Mouse (Mus musculus) spleen, adult 2 months (tissue): ENCODE measurements around the gene Cadm4. TPM values are rescaled to one million over a fixed set of nuclear protein-coding genes. Genes with fewer than 3 reads are reported as not detected.

Source experiments
- DNase-seq, 2 experiments: peaks; one replicate each; pipeline versions ENCODE4 v3.0.0 to v3.0.0-alpha.2; 2012 to 2021; ENCODE audit warnings: low spot score in 2 of 2, low read depth in 1 of 2
- H3K27ac ChIP-seq: fragments of 200-500 bp; 2 replicates; pipeline ENCODE4 v1.5.1; 2012; ENCODE audit warnings: low read length, inconsistent platforms; ENCODE audit not compliant: insufficient read depth
- H3K27me3 ChIP-seq: fragments of 200-500 bp; 2 replicates; pipeline ENCODE4 v1.6.1; 2012; ENCODE audit warnings: mild to moderate bottlenecking, moderate library complexity, low read length, inconsistent platforms; ENCODE audit not compliant: control insufficient read depth, insufficient read depth
- H3K36me3 ChIP-seq: fragments of 200-500 bp; 2 replicates; pipeline ENCODE4 v1.6.1; 2012; ENCODE audit warnings: mild to moderate bottlenecking, low read length, inconsistent platforms; ENCODE audit not compliant: control insufficient read depth, insufficient read depth
- H3K4me1 ChIP-seq: fragments of 200-500 bp; 2 replicates; pipeline ENCODE4 v1.6.1; 2011; ENCODE audit warnings: inconsistent platforms; ENCODE audit not compliant: control insufficient read depth, insufficient read depth, insufficient read length
- H3K4me3 ChIP-seq: fragments of 200-500 bp; 2 replicates; pipeline ENCODE4 v1.5.1; 2011; ENCODE audit warnings: mild to moderate bottlenecking, inconsistent platforms; ENCODE audit not compliant: insufficient read depth, insufficient read length; ENCODE audit errors: extremely low read depth
- CTCF ChIP-seq: fragments of 200-500 bp; IDR thresholded peaks from 2 replicates; pipeline ENCODE4 v1.5.1; 2011; ENCODE audit warnings: mild to moderate bottlenecking, inconsistent platforms; ENCODE audit not compliant: insufficient read depth, insufficient read length, insufficient replicate concordance; ENCODE audit errors: extremely low read depth
- POLR2A ChIP-seq: fragments of 200-500 bp; IDR thresholded peaks from 2 replicates; pipeline ENCODE4 v1.6.1; 2011; ENCODE audit warnings: low read depth, low read length, inconsistent platforms
- WGBS: fragments of 180-500 bp; shearing (Covaris S2); methylation state at CpG from one replicate; pipeline ENCODE4 v1.1.7; 2018; 5-methylcytosine and 5-hydroxymethylcytosine counted together
- polyA plus RNA-seq: library from polyadenylated mRNA; depleted of rRNA; stranded (reverse); fragments of >200 nt; gene quantifications from 2 replicates; pipeline ENCODE4 v1.2.3, GENCODE M21; 2012

Gene Cadm4
- polyA plus RNA-seq, 1 experiment = 33.1 TPM

DNA sequence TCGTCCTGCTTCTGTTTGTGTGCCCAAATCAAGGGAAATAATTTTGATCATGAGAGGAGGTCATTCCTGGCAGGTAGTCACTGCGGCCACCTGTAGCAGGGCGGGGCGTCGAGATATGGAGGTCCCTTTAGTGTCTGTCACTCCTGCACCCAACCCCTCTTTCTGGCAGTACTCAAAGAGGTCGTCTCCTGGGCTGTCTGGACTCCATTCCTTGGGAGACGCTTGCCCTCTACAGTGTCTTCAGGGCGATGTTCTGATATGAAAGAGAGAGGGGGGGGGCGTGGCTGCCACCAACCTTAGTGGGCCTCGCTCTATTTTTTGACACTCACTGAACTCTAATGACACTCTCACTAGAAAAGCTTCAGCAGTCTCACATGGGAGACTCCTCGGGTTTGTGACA is 47.8 kb downstream of the Cadm4 start:
- no peak for DNase-seq
- WGBS = 48% methylated on average over 11 of the region's 11 CpGs

DNA sequence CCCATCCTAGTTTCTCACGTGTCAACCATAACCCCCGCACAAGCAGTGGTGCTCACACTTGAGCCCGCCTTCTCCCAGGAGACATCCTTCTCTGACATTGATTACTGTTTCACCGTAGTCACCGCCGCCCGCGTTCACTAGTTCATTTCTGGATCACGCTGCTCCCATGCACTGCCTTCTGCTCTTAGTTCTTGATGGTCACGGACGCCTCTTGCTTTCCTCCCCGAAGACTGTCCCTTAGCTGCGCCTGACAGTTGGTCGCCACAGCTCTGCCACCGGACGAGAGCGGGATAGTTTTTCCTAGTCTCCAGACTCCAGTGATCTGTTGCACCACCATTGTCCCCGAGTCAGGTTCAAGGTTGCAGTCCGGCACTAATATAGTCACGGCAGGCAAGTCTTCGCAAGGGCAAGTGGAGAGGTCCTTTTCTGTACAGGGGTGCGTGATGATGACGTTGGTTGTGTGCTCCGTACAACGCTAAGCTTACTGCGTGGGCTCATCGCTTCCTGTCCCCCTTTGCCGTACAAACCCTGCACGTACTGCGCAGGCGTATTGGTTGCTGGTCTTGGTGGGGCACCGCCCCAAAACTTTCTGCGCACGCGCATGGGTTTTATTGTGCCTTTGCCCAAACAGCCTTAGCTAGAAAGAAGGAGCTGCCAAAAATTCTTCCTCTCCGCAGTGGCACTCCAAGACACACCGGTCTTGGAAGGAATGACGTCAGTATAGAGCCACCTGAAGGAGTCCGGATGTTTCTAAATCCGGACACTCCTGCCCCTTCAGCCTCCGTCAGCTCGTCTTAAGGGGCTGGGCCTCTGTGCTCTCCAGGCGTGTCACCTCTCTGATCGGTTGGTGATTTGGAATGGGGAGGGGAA is 48.5 kb downstream of the Cadm4 start, which contains the start of gene Irgq:
Gene Irgq (plus strand): TSS at position 628 of the 870 bp plus-strand sequence.
- H3K27ac ChIP-seq = peak within 1 kb of the TSS; percentile 91

More for the DNA sequence above, 47.8 kb downstream of the Cadm4 start:
- no peak for TF ChIP-seq CTCF
- no peak for TF ChIP-seq POLR2A
- H3K27me3 ChIP-seq = no peaks in the 10 kb centered on the region
- no peaks in the 10 kb centered on the region for H3K4me1 ChIP-seq
- H3K4me3 ChIP-seq = peak overlapping the region; percentile 72; the same call in 1 of the 2 replicates
- peaks cover 14% of the 10 kb centered on the region for H3K36me3 ChIP-seq
- H3K27ac ChIP-seq = no peak overlapping the region

DNA sequence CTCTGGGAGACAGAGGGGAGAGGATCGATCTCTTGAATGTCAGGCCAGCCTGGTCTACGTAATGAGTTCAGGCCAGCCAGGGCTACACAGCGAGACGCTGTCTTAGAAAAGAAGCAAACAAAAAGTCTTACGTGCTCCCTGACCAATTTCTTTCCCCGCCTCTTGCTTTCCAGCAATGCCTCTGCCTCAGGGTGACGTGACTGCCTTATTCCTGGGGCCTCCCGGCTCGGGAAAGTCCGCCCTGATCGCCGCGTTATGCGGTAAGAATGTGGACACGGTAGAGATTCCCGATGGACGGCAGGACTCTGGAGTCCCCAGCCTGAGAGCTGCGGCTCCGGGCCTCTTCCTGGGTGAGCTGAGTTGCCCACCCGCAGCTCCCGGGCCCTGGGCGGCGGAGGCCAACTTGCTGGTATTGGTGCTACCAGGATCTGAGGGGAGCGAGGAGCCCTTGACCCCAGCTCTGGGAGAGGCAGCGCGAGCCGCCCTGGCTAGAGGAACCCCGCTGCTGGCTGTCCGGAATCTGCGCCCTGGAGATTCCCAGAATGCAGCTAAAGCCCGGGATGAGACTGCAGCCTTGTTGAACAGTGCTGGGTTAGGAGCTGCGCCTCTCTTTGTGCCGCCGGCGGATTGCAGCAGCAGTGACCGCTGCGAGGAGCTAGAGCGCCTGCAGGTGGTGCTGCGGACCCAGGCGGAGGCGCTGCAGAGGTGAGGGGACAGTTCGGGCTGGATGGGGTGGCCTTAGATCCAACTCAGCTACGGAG is 49.6 kb downstream of the Cadm4 start:
- WGBS = 2% methylated on average over 43 of the region's 43 CpGs
- Histone ChIP-seq H3K4me3 (peak overlapping the region; percentile 75), H3K4me1 (no peaks in the 10 kb centered on the region), H3K36me3 (peaks cover 20% of the 10 kb centered on the region), H3K27ac (peak overlapping the region; percentile 84), H3K27me3 (no peaks in the 10 kb centered on the region)
- peak in 1 of 2 experiments; percentile 72 for DNase-seq
- TF ChIP-seq POLR2A (no peak), CTCF (peak; percentile 78)

More for the DNA sequence above, 48.5 kb downstream of the Cadm4 start, which contains the start of gene Irgq:
- TF ChIP-seq POLR2A (no peak), CTCF (no peak)
- H3K4me3 ChIP-seq = peak within 1 kb of the TSS; percentile 75
- no peaks in the 10 kb centered on the region for H3K4me1 ChIP-seq
- DNase-seq = peak; percentile 99 to 100
- no peaks in the 10 kb centered on the region for H3K27me3 ChIP-seq
- under 1% methylated on average over 44 of the region's 44 CpGs for WGBS
- H3K36me3 ChIP-seq = peaks cover 15% of the 10 kb centered on the region

DNA sequence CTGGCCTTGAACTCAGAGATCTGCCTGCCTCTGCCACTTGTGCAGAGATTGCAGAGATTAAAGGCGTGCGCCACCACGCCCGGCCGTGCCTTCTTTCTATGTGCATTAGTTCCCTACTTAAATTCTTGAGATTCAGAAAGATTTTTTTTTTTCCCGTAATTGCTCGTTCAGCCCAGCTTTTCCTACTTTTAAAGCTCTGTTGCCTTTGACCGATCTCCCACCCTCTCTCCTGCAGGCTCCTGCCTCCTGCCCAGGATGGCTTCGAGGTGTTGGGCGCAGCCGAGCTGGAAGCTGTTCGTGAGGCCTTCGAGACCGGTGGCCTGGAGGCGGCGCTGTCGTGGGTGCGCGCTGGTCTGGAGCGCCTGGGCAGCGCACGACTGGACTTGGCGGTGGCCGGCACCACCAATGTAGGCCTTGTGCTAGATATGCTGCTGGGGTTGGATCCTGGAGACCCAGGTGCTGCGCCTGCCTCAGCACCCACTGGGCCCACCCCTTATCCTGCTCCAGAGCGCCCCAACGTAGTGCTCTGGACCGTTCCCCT is 51.3 kb downstream of the Cadm4 start:
- no peak for DNase-seq
- Histone ChIP-seq H3K4me1 (no peaks in the 10 kb centered on the region), H3K4me3 (no peak overlapping the region), H3K27ac (no peak overlapping the region), H3K36me3 (peaks cover 20% of the 10 kb centered on the region), H3K27me3 (no peaks in the 10 kb centered on the region)
- TF ChIP-seq CTCF = no peak
- TF ChIP-seq POLR2A = no peak
- 98% methylated on average over 28 of the region's 28 CpGs for WGBS

DNA sequence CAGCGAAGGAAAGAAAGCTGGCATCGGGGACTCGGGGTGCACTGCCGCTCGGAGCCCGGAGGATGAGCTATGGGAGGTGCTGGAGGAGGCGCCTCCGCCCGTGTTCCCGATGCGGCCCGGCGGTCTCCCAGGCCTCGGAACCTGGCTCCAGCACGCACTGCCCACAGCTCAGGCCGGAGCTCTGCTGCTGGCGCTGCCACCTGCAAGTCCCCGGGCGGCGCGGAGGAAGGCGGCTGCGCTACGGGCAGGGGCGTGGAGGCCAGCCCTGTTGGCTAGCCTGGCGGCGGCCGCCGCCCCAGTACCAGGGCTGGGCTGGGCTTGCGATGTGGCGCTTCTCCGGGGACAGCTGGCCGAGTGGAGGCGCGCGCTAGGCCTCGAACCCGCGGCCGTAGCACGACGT is 52.0 kb downstream of the Cadm4 start:
- 97% methylated on average over 42 of the region's 42 CpGs for WGBS
- H3K36me3 ChIP-seq = peaks cover 20% of the 10 kb centered on the region
- TF ChIP-seq CTCF (no peak), POLR2A (no peak)
- H3K27ac ChIP-seq = no peak overlapping the region
- H3K4me3 ChIP-seq = no peak overlapping the region
- no peaks in the 10 kb centered on the region for H3K27me3 ChIP-seq
- DNase-seq = peak in 1 of 2 experiments; percentile 4
- H3K4me1 ChIP-seq = no peaks in the 10 kb centered on the region

DNA sequence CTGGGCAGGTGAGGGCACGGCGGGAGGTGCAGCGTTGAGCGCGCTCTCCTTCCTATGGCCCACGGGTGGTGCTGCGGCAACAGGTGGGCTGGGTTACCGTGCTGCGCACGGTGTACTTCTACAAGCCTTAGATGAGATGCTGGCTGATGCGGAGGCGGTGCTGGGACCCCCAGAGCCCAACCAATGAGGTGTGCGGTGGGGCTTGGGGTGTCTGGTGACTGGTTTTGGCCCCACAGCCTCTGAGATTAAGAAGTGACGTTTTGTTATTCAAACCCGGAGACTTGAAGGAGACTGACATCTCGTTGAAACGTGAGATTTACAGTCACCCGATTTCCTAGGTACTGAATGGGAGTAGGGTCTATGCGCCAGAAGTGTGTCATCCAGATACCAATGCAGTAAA is 52.5 kb downstream of the Cadm4 start:
- Histone ChIP-seq H3K36me3 (peaks cover 20% of the 10 kb centered on the region), H3K4me1 (no peaks in the 10 kb centered on the region), H3K27ac (no peak overlapping the region), H3K27me3 (no peaks in the 10 kb centered on the region), H3K4me3 (no peak overlapping the region)
- 94% methylated on average over 19 of the region's 19 CpGs for WGBS
- DNase-seq = no peak
- no peak for TF ChIP-seq POLR2A
- TF ChIP-seq CTCF = no peak
